Mouse (Mus musculus): ENCODE data around the gene Lipm.

Gene Lipm

GRCm38 (mm10) chr19:34166386-34166785 lies 65.7 kb downstream of the Lipm start:
- no peak for DNase-seq

- no peak for DNase-seq
These were observed 67.3 kb downstream of the Lipm start for GRCm38 (mm10) chr19:34167896-34168661.

- DNase-seq, result no peak
These were observed 68.4 kb downstream of the Lipm start for GRCm38 (mm10) chr19:34169121-34169520.

- DNase-seq, result no peak
These were observed 70.4 kb downstream of the Lipm start for GRCm38 (mm10) chr19:34171167-34171566.

Measured in lung, postnatal 4 days (tissue).